Mouse (Mus musculus) MEL (cell line): ENCODE results near the gene Btbd1. TPM values are rescaled to one million over a fixed set of nuclear protein-coding genes. Genes with fewer than 3 reads are reported as not detected.
A peak's percentile ranks its signal among the peaks of the same experiment; 100 is the strongest.

Source experiments
- DNase-seq: peaks from one replicate; pipeline ENCODE4 v3.0.0; 2011; ENCODE audit warnings: low read depth, low spot score
- H3K27ac ChIP-seq: 2 replicates; pipeline ENCODE4 v1.5.1; 2012; ENCODE audit warnings: low read depth, mild to moderate bottlenecking, control low read depth, low read length, moderate library complexity; ENCODE audit not compliant: control insufficient read depth
- H3K27me3 ChIP-seq, 2 experiments: fragments of 150-350 bp in 1 of 2; sonication (generic) in 1 of 2; 2 replicates each; pipeline ENCODE4 v1.6.1; 2012; ENCODE audit warnings: low read length in 2 of 2, mild to moderate bottlenecking in 2 of 2, improper control_type of control experiment in 1 of 2, moderate library complexity in 1 of 2; ENCODE audit not compliant: insufficient read depth in 2 of 2, control insufficient read depth in 1 of 2
- H3K36me3 ChIP-seq, 2 experiments: 2 replicates each; pipeline ENCODE4 v1.6.1; 2012 to 2014; ENCODE audit warnings: low read length in 2 of 2, improper control_type of control experiment in 1 of 2, inconsistent platforms in 1 of 2, mild to moderate bottlenecking in 1 of 2; ENCODE audit not compliant: insufficient read depth in 2 of 2, control insufficient read depth in 1 of 2
- H3K4me1 ChIP-seq, 2 experiments: fragments of 150-350 bp in 1 of 2; sonication (generic) in 1 of 2; 2 replicates each; pipeline ENCODE4 v1.6.1; 2012; ENCODE audit warnings: low read length in 2 of 2, improper control_type of control experiment in 1 of 2, mild to moderate bottlenecking in 1 of 2; ENCODE audit not compliant: insufficient read depth in 2 of 2, control insufficient read depth in 1 of 2
- H3K4me3 ChIP-seq, 2 experiments: fragments of 150-350 bp in 1 of 2; sonication (generic) in 1 of 2; 2 replicates each; pipeline ENCODE4 v1.5.1; 2012; ENCODE audit warnings: low read depth in 2 of 2, low read length in 2 of 2, mild to moderate bottlenecking in 2 of 2, moderate library complexity in 2 of 2, control low read depth in 1 of 2, improper control_type of control experiment in 1 of 2; ENCODE audit not compliant: control insufficient read depth in 1 of 2, insufficient read depth in 1 of 2
- H3K79me2 ChIP-seq: 2 replicates; pipeline ENCODE4 v1.6.1; 2012; ENCODE audit warnings: mild to moderate bottlenecking, low read length, moderate library complexity; ENCODE audit not compliant: control insufficient read depth, poor library complexity, insufficient read depth
- H3K9ac ChIP-seq: 2 replicates; pipeline ENCODE4 v1.6.1; 2012; ENCODE audit warnings: low read depth, mild to moderate bottlenecking, control low read depth, low read length, moderate library complexity; ENCODE audit not compliant: control insufficient read depth, poor library complexity, severe bottlenecking
- H3K9me3 ChIP-seq: fragments of 150-350 bp; sonication (generic); replicated peaks from 2 replicates; pipeline ENCODE4 v1.6.1; 2012; ENCODE audit warnings: mild to moderate bottlenecking, low read length, improper control_type of control experiment, moderate library complexity; ENCODE audit not compliant: insufficient read depth
- CHD2 ChIP-seq: IDR thresholded peaks from 2 replicates; pipeline ENCODE4 v1.6.1; 2011; ENCODE audit warnings: low read length, improper control_type of control experiment
- E2F4 ChIP-seq: IDR thresholded peaks from 2 replicates; pipeline ENCODE4 v1.6.1; 2011; ENCODE audit warnings: low read depth, low read length, improper control_type of control experiment, borderline replicate concordance
- ELF1 ChIP-seq: IDR thresholded peaks from 2 replicates; pipeline ENCODE4 v1.6.1; 2014; ENCODE audit warnings: low read depth, mild to moderate bottlenecking, inconsistent platforms, low read length, improper control_type of control experiment, moderate library complexity
- EP300 ChIP-seq, 2 experiments: IDR thresholded peaks; 2 replicates each; pipeline ENCODE4 v1.6.1; 2011; ENCODE audit warnings: improper control_type of control experiment in 2 of 2, low read length in 2 of 2, low read depth in 1 of 2, mild to moderate bottlenecking in 1 of 2
- GABPA ChIP-seq: IDR thresholded peaks from 2 replicates; pipeline ENCODE4 v1.6.1; 2012; ENCODE audit warnings: low read depth, mild to moderate bottlenecking, inconsistent platforms, low read length, improper control_type of control experiment, moderate library complexity
- GATA1 ChIP-seq: IDR thresholded peaks from 2 replicates; pipeline ENCODE4 v1.6.1; 2011; ENCODE audit warnings: low read depth, low read length, improper control_type of control experiment
- KAT2A ChIP-seq: conservative IDR thresholded peaks from 2 replicates; pipeline ENCODE4 v1.6.1; 2012; ENCODE audit warnings: low read depth, low read length, improper control_type of control experiment, inconsistent platforms
- MAFK ChIP-seq: IDR thresholded peaks from 2 replicates; pipeline ENCODE4 v1.6.1; 2011; ENCODE audit warnings: low read depth, mild to moderate bottlenecking, low read length, improper control_type of control experiment, borderline replicate concordance
- MXI1 ChIP-seq: IDR thresholded peaks from 2 replicates; pipeline ENCODE4 v1.6.1; 2011; ENCODE audit warnings: mild to moderate bottlenecking, low read depth, low read length, improper control_type of control experiment
- MYC ChIP-seq: IDR thresholded peaks from 2 replicates; pipeline ENCODE4 v1.6.1; 2011; ENCODE audit warnings: low read depth, mild to moderate bottlenecking, low read length, improper control_type of control experiment, moderate library complexity
- NRF1 ChIP-seq: IDR thresholded peaks from 2 replicates; pipeline ENCODE4 v1.6.1; 2014; ENCODE audit warnings: low read depth, mild to moderate bottlenecking, inconsistent platforms, low read length, improper control_type of control experiment, moderate library complexity; ENCODE audit not compliant: poor library complexity, insufficient read depth, severe bottlenecking
- POLR2AphosphoS5 ChIP-seq: IDR thresholded peaks from 2 replicates; pipeline ENCODE4 v1.6.1; 2012; ENCODE audit warnings: low read depth, borderline replicate concordance, mild to moderate bottlenecking, inconsistent platforms, low read length, moderate library complexity, mixed read lengths
- RCOR1 ChIP-seq: IDR thresholded peaks from 2 replicates; pipeline ENCODE4 v1.6.1; 2012; ENCODE audit warnings: low read depth, mild to moderate bottlenecking, inconsistent platforms, low read length, improper control_type of control experiment
- SMC3 ChIP-seq: IDR thresholded peaks from 2 replicates; pipeline ENCODE4 v1.6.1; 2011; ENCODE audit warnings: low read depth, low read length, improper control_type of control experiment
- TAL1 ChIP-seq: IDR thresholded peaks from 2 replicates; pipeline ENCODE4 v1.6.1; 2012; ENCODE audit warnings: mild to moderate bottlenecking, inconsistent platforms, low read length, moderate library complexity, mixed read lengths
- TCF12 ChIP-seq: IDR thresholded peaks from 2 replicates; pipeline ENCODE4 v1.6.1; 2014; ENCODE audit warnings: low read depth, mild to moderate bottlenecking, inconsistent platforms, low read length, improper control_type of control experiment, moderate library complexity
- UBTF ChIP-seq: IDR thresholded peaks from 2 replicates; pipeline ENCODE4 v1.6.1; 2012; ENCODE audit warnings: low read depth, mild to moderate bottlenecking, inconsistent platforms, low read length, improper control_type of control experiment, moderate library complexity, borderline replicate concordance; ENCODE audit not compliant: insufficient read depth
- USF2 ChIP-seq, 2 experiments: IDR thresholded peaks; 2 replicates each; pipeline ENCODE4 v1.6.1; 2011 to 2012; ENCODE audit warnings: improper control_type of control experiment in 2 of 2, low read length in 2 of 2, borderline replicate concordance in 1 of 2, inconsistent platforms in 1 of 2, low read depth in 1 of 2, mild to moderate bottlenecking in 1 of 2; ENCODE audit not compliant: insufficient read depth in 1 of 2
- ZC3H11A ChIP-seq: IDR thresholded peaks from 2 replicates; pipeline ENCODE4 v1.6.1; 2012; ENCODE audit warnings: low read depth, mild to moderate bottlenecking, inconsistent platforms, low read length, improper control_type of control experiment
- ZKSCAN1 ChIP-seq: IDR thresholded peaks from 2 replicates; pipeline ENCODE4 v1.6.1; 2012; ENCODE audit warnings: low read depth, mild to moderate bottlenecking, inconsistent platforms, low read length, improper control_type of control experiment, moderate library complexity
- ZMIZ1 ChIP-seq: IDR thresholded peaks from 2 replicates; pipeline ENCODE4 v1.6.1; 2012; ENCODE audit warnings: low read depth, mild to moderate bottlenecking, inconsistent platforms, low read length, improper control_type of control experiment, moderate library complexity
- polyA plus RNA-seq, 2 experiments: library from polyadenylated mRNA; stranded (reverse) in 1 of 2; unstranded in 1 of 2; fragments of >175 nt in 1 of 2; fragments of >200 nt in 1 of 2; gene quantifications; 2 replicates each; pipeline versions ENCODE4 v1.2.1 to v1.2.4; 2012; ENCODE audit warnings: low replicate concordance in 2 of 2, low read depth in 1 of 2; ENCODE audit not compliant: insufficient read length in 2 of 2, insufficient read depth in 1 of 2, missing spikeins in 1 of 2
- total RNA-seq: library from RNA; depleted of rRNA; stranded (reverse); fragments of 300-350 nt; gene quantifications from 2 replicates; pipeline ENCODE4 v1.2.3, GENCODE M21; 2012

Btbd1 gene
- total and polyA plus RNA-seq, 3 experiments: 31.0 to 62.0 TPM; not detected in 1

GRCm38 (mm10) chr7:81789095-81789757, 40.0 kb downstream of the Btbd1 start, which contains the start of gene 3110040N11Rik (continued):
- TF ChIP-seq EP300 (IDR thresholded peaks at IDR 0.05; ENCODE audit: low read depth in 1 of 2, low read length in 2 of 2) (no peak), USF2 (IDR thresholded peaks at IDR 0.05; ENCODE audit: borderline replicate concordance in 1 of 2, insufficient read depth in 1 of 2, low read depth in 1 of 2, low read length in 2 of 2) (no peak), ZMIZ1 (peak; percentile 76), ZC3H11A (no peak), ELF1 (peak; percentile 93)
- TF ChIP-seq, all 39 proteins: peak for 19

GRCm38 (mm10) chr7:81788536-81788935, 40.7 kb downstream of the Btbd1 start:
- peaks cover 2% of the 10 kb centered on the region; the same call in 1 of the 2 replicates for H3K79me2 ChIP-seq
- no peaks in the 10 kb centered on the region for H3K9me3 ChIP-seq
- peak; percentile 72 for DNase-seq
- peak overlapping the region; percentile 75 for H3K9ac ChIP-seq
- H3K27me3 ChIP-seq: no peaks in the 10 kb centered on the region
- H3K36me3 ChIP-seq: peaks cover 0 to 8% of the 10 kb centered on the region in 2 experiments; a peak in 3 of 4 replicates
- peak overlapping the region; percentile 85 for H3K27ac ChIP-seq
- peak overlapping the region; percentile 86 to 90 for H3K4me3 ChIP-seq
- H3K4me1 ChIP-seq: peaks cover 0 to 2% of the 10 kb centered on the region in 2 experiments; a peak in 1 of 4 replicates
- TF ChIP-seq MXI1 (no peak), USF2 (IDR thresholded peaks at IDR 0.05; ENCODE audit: borderline replicate concordance in 1 of 2, insufficient read depth in 1 of 2, low read depth in 1 of 2, low read length in 2 of 2) (no peak), ZKSCAN1 (no peak), POLR2AphosphoS5 (no peak), CHD2 (no peak), MYC (no peak), GABPA (no peak), TCF12 (no peak), TAL1 (no peak), NRF1 (no peak), SMC3 (no peak), ZC3H11A (no peak), UBTF (no peak), GATA1 (no peak), KAT2A (no peak), MAFK (no peak), E2F4 (no peak), RCOR1 (no peak)
- TF ChIP-seq, all 39 proteins: peak for 0
